Mouse (Mus musculus): ENCODE measurements around the gene Coasy.

- TF ChIP-seq TAL1 (IDR thresholded peaks at IDR 0.05; ENCODE audit: low read length): no peak
- TF ChIP-seq GATA1 (IDR thresholded peaks at IDR 0.05; ENCODE audit: low read length): no peak
These were observed 36.5 kb upstream of the Coasy start for GRCm38 (mm10) chr11:101045826-101046225.

Data from erythroblast, embryonic 14.5 days (primary cell).